Mouse (Mus musculus) myocyte (in vitro differentiated cells): Measurements from ENCODE around the gene Slc25a22. TPM values are rescaled to one million over a fixed set of nuclear protein-coding genes. Genes with fewer than 3 reads are reported as not detected.

Experiments used
- H3K27me3 ChIP-seq: one replicate; pipeline ENCODE4 v1.6.1; 2011; ENCODE audit not compliant: control insufficient read depth, insufficient read depth, insufficient read length
- H3K36me3 ChIP-seq: one replicate; pipeline ENCODE4 v1.6.1; 2011; ENCODE audit not compliant: control insufficient read depth, insufficient read depth
- H3K4me2 ChIP-seq: one replicate; pipeline ENCODE4 v1.6.1; 2011; ENCODE audit warnings: low read depth, control low read depth
- H3K4me3 ChIP-seq: one replicate; pipeline ENCODE4 v1.5.1; 2011; ENCODE audit warnings: mild to moderate bottlenecking, control low read depth, moderate library complexity
- H3K79me2 ChIP-seq: one replicate; pipeline ENCODE4 v1.6.1; 2011; ENCODE audit not compliant: control insufficient read depth, insufficient read depth
- H3ac ChIP-seq: one replicate; pipeline ENCODE4 v1.6.1; 2011; ENCODE audit not compliant: control insufficient read depth, insufficient read length
- CEBPB ChIP-seq: IDR thresholded peaks from 2 replicates; pipeline ENCODE4 v1.6.1; 2011; ENCODE audit warnings: mild to moderate bottlenecking, moderate library complexity; ENCODE audit not compliant: poor library complexity, insufficient read depth, severe bottlenecking
- E2F4 ChIP-seq: IDR thresholded peaks from one replicate; pipeline ENCODE4 v1.6.1; 2011; ENCODE audit warnings: mild to moderate bottlenecking, control low read depth, moderate library complexity; ENCODE audit not compliant: insufficient read depth
- MAX ChIP-seq: IDR thresholded peaks from one replicate; pipeline ENCODE4 v1.6.1; 2011; ENCODE audit warnings: low read depth, mild to moderate bottlenecking, control low read depth
- MYOD1 ChIP-seq, 3 experiments: IDR thresholded peaks; one replicate each; pipeline ENCODE4 v1.6.1; 2011; ENCODE audit warnings: control low read depth in 2 of 3, low read depth in 2 of 3, mild to moderate bottlenecking in 2 of 3, moderate library complexity in 1 of 3; ENCODE audit not compliant: insufficient read length in 2 of 3, control insufficient read depth in 1 of 3
- MYOG ChIP-seq, 3 experiments: IDR thresholded peaks; one replicate each; pipeline ENCODE4 v1.6.1; 2011; ENCODE audit warnings: control low read depth in 2 of 3, low read depth in 2 of 3, mild to moderate bottlenecking in 2 of 3; ENCODE audit not compliant: insufficient read length in 2 of 3, control insufficient read depth in 1 of 3, insufficient read depth in 1 of 3
- POLR2A ChIP-seq: IDR thresholded peaks from one replicate; pipeline ENCODE4 v1.6.1; 2011; ENCODE audit warnings: low read depth, mild to moderate bottlenecking, control low read depth, moderate library complexity; ENCODE audit not compliant: insufficient read length
- POLR2AphosphoS2 ChIP-seq: IDR thresholded peaks from one replicate; pipeline ENCODE4 v1.6.1; 2011; ENCODE audit warnings: low read depth, control low read depth; ENCODE audit not compliant: insufficient read length
- REST ChIP-seq: IDR thresholded peaks from one replicate; pipeline ENCODE4 v1.6.1; 2011; ENCODE audit warnings: mild to moderate bottlenecking, control low read depth, moderate library complexity; ENCODE audit not compliant: insufficient read depth, insufficient read length
- SRF ChIP-seq: IDR thresholded peaks from one replicate; pipeline ENCODE4 v1.6.1; 2011; ENCODE audit warnings: low read depth; ENCODE audit not compliant: control insufficient read depth, insufficient read length
- TCF12 ChIP-seq: IDR thresholded peaks from one replicate; pipeline ENCODE4 v1.6.1; 2011; ENCODE audit warnings: mild to moderate bottlenecking, control low read depth; ENCODE audit not compliant: poor library complexity, insufficient read depth, severe bottlenecking
- TCF3 ChIP-seq: IDR thresholded peaks from one replicate; pipeline ENCODE4 v1.6.1; 2011; ENCODE audit warnings: low read depth, control low read depth; ENCODE audit not compliant: insufficient read length
- USF1 ChIP-seq: IDR thresholded peaks from one replicate; pipeline ENCODE4 v1.6.1; 2011; ENCODE audit warnings: low read depth, mild to moderate bottlenecking, control low read depth, moderate library complexity
- polyA plus RNA-seq: library from polyadenylated mRNA; unstranded; fragments of >200 nt; fragmentation: generic; extraction: Trizol; gene quantifications from one replicate; pipeline ENCODE4 v1.2.1, GENCODE M21; 2012; ENCODE audit warnings: missing spikeins

Slc25a22 gene
- polyA plus RNA-seq, 1 experiment: 8.8 TPM

- no peak for TF ChIP-seq MYOG (IDR thresholded peaks at IDR 0.05; ENCODE audit: control insufficient read depth in 1 of 3, insufficient read depth in 1 of 3, insufficient read length in 2 of 3, low read depth in 2 of 3)
- TF ChIP-seq POLR2A: no peak
- TF ChIP-seq MYOD1 (IDR thresholded peaks at IDR 0.05; ENCODE audit: control insufficient read depth in 1 of 3, insufficient read length in 2 of 3, low read depth in 2 of 3): no peak
- no peak for TF ChIP-seq TCF3
- TF ChIP-seq MAX: no peak
- TF ChIP-seq USF1: no peak
- no peak for TF ChIP-seq SRF
- no peak for TF ChIP-seq CEBPB
- TF ChIP-seq REST: no peak
- H3K27me3 ChIP-seq: no peaks in the 10 kb centered on the region
- H3ac ChIP-seq: no peak overlapping the region
Observed at GRCm38 (mm10) chr7:141462333-141462821, 24.7 kb upstream of the Slc25a22 start.

GRCm38 (mm10) chr7:141461521-141462332, 24.0 kb upstream of the Slc25a22 start:
- H3K27me3 ChIP-seq: no peaks in the 10 kb centered on the region
- no peaks in the 10 kb centered on the region for H3K36me3 ChIP-seq
- H3K79me2 ChIP-seq: no peaks in the 10 kb centered on the region
- no peak overlapping the region for H3ac ChIP-seq
- TF ChIP-seq POLR2A (no peak), POLR2AphosphoS2 (peak; percentile 24), CEBPB (no peak)
- H3K4me2 ChIP-seq: peak overlapping the region; percentile 12
- H3K4me3 ChIP-seq: no peak overlapping the region

More at GRCm38 (mm10) chr7:141462333-141462821, 24.7 kb upstream of the Slc25a22 start:
- no peak overlapping the region for H3K4me2 ChIP-seq
- H3K79me2 ChIP-seq: no peaks in the 10 kb centered on the region
- no peaks in the 10 kb centered on the region for H3K36me3 ChIP-seq
- H3K4me3 ChIP-seq: no peak overlapping the region

GRCm38 (mm10) chr7:141460391-141461113, 22.9 kb upstream of the Slc25a22 start, which contains the start of gene Cracr2b:
TSS of gene Cracr2b (plus strand) at chr7:141461094.
- Histone ChIP-seq H3K4me3 (no peak within 1 kb of the TSS), H3K27me3 (no peaks in the 10 kb centered on the region), H3K36me3 (no peaks in the 10 kb centered on the region), H3ac (no peak within 1 kb of the TSS), H3K4me2 (peak within 1 kb of the TSS; percentile 12), H3K79me2 (no peaks in the 10 kb centered on the region)
- no peak for TF ChIP-seq MYOD1 (IDR thresholded peaks at IDR 0.05; ENCODE audit: control insufficient read depth in 1 of 3, insufficient read length in 2 of 3, low read depth in 2 of 3)
- no peak for TF ChIP-seq E2F4
- TF ChIP-seq POLR2AphosphoS2: no peak
- TF ChIP-seq SRF: no peak
- TF ChIP-seq REST: no peak
- TF ChIP-seq MYOG (IDR thresholded peaks at IDR 0.05; ENCODE audit: control insufficient read depth in 1 of 3, insufficient read depth in 1 of 3, insufficient read length in 2 of 3, low read depth in 2 of 3): no peak
- TF ChIP-seq CEBPB: no peak
- TF ChIP-seq USF1: no peak
- TF ChIP-seq MAX: no peak
- no peak for TF ChIP-seq POLR2A

- Histone ChIP-seq H3K4me3 (no peak overlapping the region), H3K79me2 (no peaks in the 10 kb centered on the region), H3K27me3 (no peaks in the 10 kb centered on the region), H3ac (no peak overlapping the region), H3K36me3 (no peaks in the 10 kb centered on the region), H3K4me2 (no peak overlapping the region)
- no peak for TF ChIP-seq TCF3
- TF ChIP-seq SRF: no peak
- no peak for TF ChIP-seq MYOD1 (IDR thresholded peaks at IDR 0.05; ENCODE audit: control insufficient read depth in 1 of 3, insufficient read length in 2 of 3, low read depth in 2 of 3)
- TF ChIP-seq TCF12: no peak
- no peak for TF ChIP-seq MYOG (IDR thresholded peaks at IDR 0.05; ENCODE audit: control insufficient read depth in 1 of 3, insufficient read depth in 1 of 3, insufficient read length in 2 of 3, low read depth in 2 of 3)
- no peak for TF ChIP-seq USF1
Observed at GRCm38 (mm10) chr7:141460001-141460390, 22.3 kb upstream of the Slc25a22 start.

GRCm38 (mm10) chr7:141459301-141459711, 21.6 kb upstream of the Slc25a22 start:
- Histone ChIP-seq H3K4me2 (no peak overlapping the region), H3K36me3 (no peaks in the 10 kb centered on the region), H3K27me3 (no peaks in the 10 kb centered on the region), H3ac (no peak overlapping the region), H3K79me2 (no peaks in the 10 kb centered on the region), H3K4me3 (no peak overlapping the region)
- TF ChIP-seq MYOD1 (IDR thresholded peaks at IDR 0.05; ENCODE audit: control insufficient read depth in 1 of 3, insufficient read length in 2 of 3, low read depth in 2 of 3) (no peak), POLR2A (peak; percentile 16)
